Mouse (Mus musculus) effector memory CD4-positive, alpha-beta T cell, adult 7 months (primary cell): ENCODE results near the gene Cyp2b13. TPM values are rescaled to one million over a fixed set of nuclear protein-coding genes. Genes with fewer than 3 reads are reported as not detected.

Experiments used
- polyA plus RNA-seq: library from polyadenylated mRNA; unstranded; fragments of 100-300 nt; shearing (Covaris generic); gene quantifications from one replicate; pipeline ENCODE4 v1.2.1, GENCODE M21; 2017

Cyp2b13 gene
- not detected for polyA plus RNA-seq

DNA sequence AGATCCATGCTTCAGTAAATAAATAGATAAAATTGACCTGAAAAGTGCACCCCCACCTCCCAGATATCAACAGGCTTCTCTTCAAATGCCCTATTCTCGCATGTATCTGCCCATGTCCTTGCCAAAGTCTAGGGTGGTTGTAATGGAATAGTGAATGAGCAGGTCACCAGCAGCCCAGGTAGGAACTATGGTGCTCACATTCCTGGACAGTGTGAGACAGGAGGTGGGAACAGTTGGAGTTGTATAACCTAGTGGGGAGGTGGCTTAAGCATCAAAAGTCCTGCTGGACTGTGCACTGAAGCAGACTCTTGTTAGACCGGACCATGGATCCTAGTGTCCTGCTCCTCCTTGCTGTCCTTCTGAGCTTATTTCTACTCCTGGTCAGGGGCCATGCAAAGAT, at the start of gene Cyp2b13:
Gene Cyp2b13 (plus strand): TSS at position 301 of the 400 bp plus-strand sequence.

Other genes with a start within 250 kb of the Cyp2b13 start
- gene Cyp2s1, start 244.6 kb upstream of the Cyp2b13 start, polyA plus RNA-seq, result 9.5 TPM
- gene Cyp2b10, start 163.9 kb upstream of the Cyp2b13 start, polyA plus RNA-seq, result not detected
- gene Cyp2b9, start 111.9 kb downstream of the Cyp2b13 start, polyA plus RNA-seq, result not detected
- 0.51 TPM for gene Vmn1r184, start 198.8 kb downstream of the Cyp2b13 start, polyA plus RNA-seq
- not detected for gene Cyp2a4, start 245.7 kb downstream of the Cyp2b13 start, polyA plus RNA-seq